Mouse (Mus musculus): ENCODE measurements around the gene Esyt1.
"Not testable (repeated sequence)": the region's sequence is repeated elsewhere in the genome, so short reads cannot be mapped to it uniquely, and the experiment has no call there.

Esyt1 gene

GRCm38 (mm10) chr10:128525671-128526308 lies at the start of gene Esyt1:
TSS of gene Esyt1 (minus strand) at chr10:128525871.
- in situ Hi-C loops (cut with MseI, MboI): no loop called here

DNA sequence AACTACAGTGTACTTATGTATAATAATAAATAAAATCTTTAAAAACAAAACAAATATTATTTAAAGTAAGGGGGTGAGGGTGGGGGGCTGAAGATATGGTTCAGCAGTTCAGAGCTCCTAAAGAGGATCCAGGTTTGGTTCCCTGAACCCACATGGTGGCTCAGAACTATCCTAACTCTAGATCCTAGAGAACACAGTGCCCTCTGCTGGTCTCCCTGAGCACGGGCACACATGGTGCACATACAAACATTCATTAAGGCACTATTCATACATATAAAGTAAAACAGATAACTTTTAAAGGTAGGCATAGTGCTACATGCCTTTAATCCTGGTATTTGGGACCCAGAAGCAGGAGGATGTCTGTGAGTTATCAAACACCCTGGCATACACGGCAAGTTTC lies 49.4 kb upstream of the Esyt1 start:
- in situ Hi-C loops (cut with MseI, MboI): no loop called here

- in situ Hi-C loops (cut with MseI, MboI): no loop called here
Measured at GRCm38 (mm10) chr10:128565788-128566531, 40.3 kb upstream of the Esyt1 start, which contains the start of gene Pa2g4. TSS of gene Pa2g4 (minus strand) at chr10:128565987.

DNA sequence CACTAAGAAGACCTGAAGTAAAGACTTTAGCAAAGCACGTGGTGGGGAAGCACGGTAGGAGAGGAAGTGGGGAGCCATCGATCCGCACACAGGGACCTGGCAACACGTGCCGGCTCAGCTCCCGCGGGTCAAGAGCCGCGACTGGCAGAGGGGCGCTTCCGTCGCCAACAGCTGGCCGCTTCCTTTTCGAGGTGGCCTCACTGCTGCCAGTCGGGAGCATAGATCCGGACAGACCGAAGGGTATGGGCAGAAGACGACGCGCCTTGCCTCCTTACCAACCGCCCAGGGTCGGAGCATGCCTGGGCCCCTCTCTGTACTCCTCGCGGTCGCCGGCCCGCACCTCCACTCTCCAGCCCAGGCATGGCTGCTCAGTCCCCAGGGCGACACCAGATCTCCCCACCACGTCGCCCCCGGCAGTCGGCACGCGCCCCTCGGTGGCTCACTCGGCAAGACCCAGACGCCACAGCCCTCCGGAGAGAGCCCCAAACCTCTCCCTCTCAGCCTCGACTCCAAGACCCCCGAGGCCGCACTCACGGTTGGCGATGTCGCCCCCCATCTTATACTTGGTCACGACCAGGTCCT lies 39.6 kb upstream of the Esyt1 start:
- in situ Hi-C loops (cut with MseI, MboI): no loop called here

DNA sequence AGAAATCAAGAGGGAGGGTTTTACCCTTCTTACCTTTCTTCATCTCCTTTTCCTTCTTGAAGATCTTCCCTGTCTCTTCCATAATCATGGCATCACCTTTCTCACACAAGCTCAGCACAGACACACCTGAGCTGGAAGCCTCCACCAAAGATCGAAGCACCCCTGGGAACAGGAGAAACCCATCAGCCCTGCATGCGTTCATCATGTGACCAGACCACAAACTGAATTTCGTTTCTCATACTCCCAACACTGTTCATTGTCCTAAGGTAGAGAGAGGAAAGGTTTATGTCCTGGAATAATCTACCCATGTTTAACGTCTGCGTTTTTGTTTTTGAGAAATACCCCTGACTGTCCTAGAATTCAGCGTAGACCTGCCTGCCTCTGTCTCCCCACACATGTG lies 37.9 kb upstream of the Esyt1 start:
- in situ Hi-C loops (cut with MseI, MboI): no loop called here

GRCm38 (mm10) chr10:128556963-128557362 lies 31.3 kb upstream of the Esyt1 start:
- in situ Hi-C loops (cut with MseI, MboI): no loop called here

GRCm38 (mm10) chr10:128556286-128556685 lies 30.6 kb upstream of the Esyt1 start:
- in situ Hi-C loops (cut with MseI, MboI): no loop called here

GRCm38 (mm10) chr10:128555567-128555966 lies 29.9 kb upstream of the Esyt1 start:
- in situ Hi-C loops (cut with MseI, MboI): not testable (repeated sequence)

- in situ Hi-C loops (cut with MseI, MboI): not testable (repeated sequence)
Measured at GRCm38 (mm10) chr10:128550144-128550823, 24.6 kb upstream of the Esyt1 start.

- in situ Hi-C loops (cut with MseI, MboI): not testable (repeated sequence)
Measured at GRCm38 (mm10) chr10:128549682-128550057, 24.0 kb upstream of the Esyt1 start.

- in situ Hi-C loops (cut with MseI, MboI): no loop called here
Measured at GRCm38 (mm10) chr10:128548947-128549681, 23.4 kb upstream of the Esyt1 start, which contains the start of gene Rpl41. TSS of gene Rpl41 (minus strand) at chr10:128549305.

- in situ Hi-C loops (cut with MseI, MboI): not testable (repeated sequence)
Measured at GRCm38 (mm10) chr10:128548051-128548791, 22.6 kb upstream of the Esyt1 start.

DNA sequence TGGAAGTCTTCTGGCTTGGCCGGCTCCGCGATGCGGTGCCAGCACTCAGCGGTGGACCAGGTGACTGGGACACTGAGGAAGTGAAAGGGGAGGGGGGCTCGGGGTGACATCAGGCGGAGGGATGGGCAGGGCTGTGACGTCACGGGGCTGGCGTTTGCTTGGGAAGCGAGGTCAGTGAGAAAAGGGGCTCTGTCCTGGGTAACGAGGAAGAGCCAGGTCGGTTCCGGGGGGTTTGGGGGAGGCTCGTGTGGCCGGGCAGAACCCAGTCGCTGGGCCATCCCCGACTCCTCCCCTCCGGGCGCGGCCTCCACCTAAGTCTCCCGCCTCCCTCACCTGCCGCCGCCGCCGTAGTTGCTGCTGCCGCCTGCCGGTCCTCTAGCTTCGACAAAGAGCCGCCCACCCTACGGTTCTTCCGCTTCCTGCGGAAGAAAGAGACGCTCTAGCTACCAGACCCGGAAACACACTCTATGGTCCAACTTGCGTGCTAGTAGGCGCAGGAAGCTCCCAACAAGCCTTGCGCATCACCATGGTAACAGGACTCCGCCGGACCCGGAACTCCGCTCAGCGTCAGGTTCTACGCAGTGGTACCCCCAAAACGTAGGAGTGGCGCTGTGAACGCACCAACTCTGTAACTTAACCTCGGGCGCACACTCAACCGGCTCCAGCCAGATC lies 21.8 kb upstream of the Esyt1 start, which contains the start of gene Zc3h10:
Zc3h10 (minus strand) TSS at position 414 of the 672 bp plus-strand sequence.
- in situ Hi-C loops (cut with MseI, MboI): no loop called here

GRCm38 (mm10) chr10:128546787-128547186 lies 21.1 kb upstream of the Esyt1 start:
- in situ Hi-C loops (cut with MseI, MboI): no loop called here

DNA sequence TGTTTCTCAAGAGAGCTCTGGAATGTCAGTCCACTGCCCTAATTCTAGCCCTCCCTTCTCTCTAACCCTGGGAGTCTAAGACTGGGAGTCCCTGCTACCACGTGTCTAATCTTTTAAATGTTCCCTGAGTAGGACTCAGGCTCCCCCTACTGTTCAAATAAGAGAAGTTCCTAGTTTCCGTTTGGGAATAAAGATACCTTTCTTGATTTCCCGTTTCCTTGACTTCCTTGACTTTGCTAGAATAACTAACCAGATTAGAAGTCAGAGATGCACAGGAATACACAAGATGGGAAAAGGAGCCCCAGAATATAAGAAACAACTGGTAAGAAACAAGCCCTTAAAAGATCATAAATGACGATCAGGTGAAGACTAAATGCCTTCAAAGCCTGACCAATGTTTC lies 20.7 kb upstream of the Esyt1 start:
- in situ Hi-C loops (cut with MseI, MboI): no loop called here

- in situ Hi-C loops (cut with MseI, MboI): no loop called here
Measured at GRCm38 (mm10) chr10:128545570-128545898, 19.9 kb upstream of the Esyt1 start.

- in situ Hi-C loops (cut with MseI, MboI): no loop called here
Measured at GRCm38 (mm10) chr10:128544674-128545569, 19.3 kb upstream of the Esyt1 start.

- in situ Hi-C loops (cut with MseI, MboI): no loop called here
Measured at GRCm38 (mm10) chr10:128544151-128544657, 18.5 kb upstream of the Esyt1 start.

- in situ Hi-C loops (cut with MseI, MboI): no loop called here
Measured at GRCm38 (mm10) chr10:128543100-128543499, 17.4 kb upstream of the Esyt1 start.
